Mouse (Mus musculus) testis, adult 2 months (tissue): ENCODE data around the gene Ess2. TPM values are rescaled to one million over a fixed set of nuclear protein-coding genes. Genes with fewer than 3 reads are reported as not detected.

ENCODE experiments used
- H3K27ac ChIP-seq: fragments of 200-500 bp; 2 replicates; pipeline ENCODE4 v1.5.1; 2012; ENCODE audit warnings: low read depth, low read length; ENCODE audit not compliant: control insufficient read depth, insufficient read depth
- H3K27me3 ChIP-seq: fragments of 200-500 bp; 2 replicates; pipeline ENCODE4 v1.6.1; 2012; ENCODE audit warnings: mild to moderate bottlenecking, low read length, moderate library complexity; ENCODE audit not compliant: control insufficient read depth, insufficient read depth
- H3K36me3 ChIP-seq: fragments of 200-500 bp; 2 replicates; pipeline ENCODE4 v1.6.1; 2012; ENCODE audit warnings: mild to moderate bottlenecking, low read length; ENCODE audit not compliant: control insufficient read depth, insufficient read depth
- H3K4me1 ChIP-seq: fragments of 200-500 bp; 2 replicates; pipeline ENCODE4 v1.6.1; 2012; ENCODE audit warnings: low read length; ENCODE audit not compliant: control insufficient read depth, insufficient read depth
- H3K4me3 ChIP-seq: fragments of 200-500 bp; 2 replicates; pipeline ENCODE4 v1.5.1; 2012; ENCODE audit warnings: low read depth, mild to moderate bottlenecking, low read length, moderate library complexity, mixed read lengths; ENCODE audit not compliant: control insufficient read depth
- CTCF ChIP-seq: fragments of 200-500 bp; IDR thresholded peaks from 2 replicates; pipeline ENCODE4 v1.5.1; 2012; ENCODE audit warnings: low read depth, mild to moderate bottlenecking, inconsistent platforms, low read length, moderate library complexity; ENCODE audit not compliant: control insufficient read depth, insufficient read depth, insufficient replicate concordance
- POLR2A ChIP-seq: fragments of 200-500 bp; IDR thresholded peaks from 2 replicates; pipeline ENCODE4 v1.6.1; 2012; ENCODE audit warnings: low read depth, mild to moderate bottlenecking, inconsistent platforms, low read length, moderate library complexity; ENCODE audit not compliant: control insufficient read depth
- polyA plus RNA-seq: library from polyadenylated mRNA; depleted of rRNA; stranded (reverse); fragments of >200 nt; gene quantifications from 2 replicates; pipeline ENCODE4 v1.2.3, GENCODE M21; 2012

Ess2 gene
- polyA plus RNA-seq, 1 experiment, result 28.3 TPM

GRCm38 (mm10) chr16:17872995-17873394 lies 38.2 kb downstream of the Ess2 start:
- Histone ChIP-seq H3K4me1 (no peaks in the 10 kb centered on the region), H3K27me3 (no peaks in the 10 kb centered on the region), H3K4me3 (no peak overlapping the region), H3K36me3 (no peaks in the 10 kb centered on the region), H3K27ac (no peak overlapping the region)
- TF ChIP-seq CTCF (no peak), POLR2A (no peak)

GRCm38 (mm10) chr16:17871248-17871647 lies 39.9 kb downstream of the Ess2 start:
- H3K27ac ChIP-seq, result no peak overlapping the region
- H3K36me3 ChIP-seq, result no peaks in the 10 kb centered on the region
- no peak for TF ChIP-seq POLR2A
- no peak for TF ChIP-seq CTCF
- H3K4me3 ChIP-seq, result no peak overlapping the region
- H3K27me3 ChIP-seq, result no peaks in the 10 kb centered on the region
- no peaks in the 10 kb centered on the region for H3K4me1 ChIP-seq

- Histone ChIP-seq H3K4me1 (no peaks in the 10 kb centered on the region), H3K27me3 (no peaks in the 10 kb centered on the region), H3K36me3 (no peaks in the 10 kb centered on the region), H3K27ac (no peak overlapping the region), H3K4me3 (no peak overlapping the region)
- no peak for TF ChIP-seq CTCF
- no peak for TF ChIP-seq POLR2A
Observed at GRCm38 (mm10) chr16:17865770-17866169, 45.4 kb downstream of the Ess2 start.

GRCm38 (mm10) chr16:17865293-17865692 lies 45.9 kb downstream of the Ess2 start:
- Histone ChIP-seq H3K4me3 (no peak overlapping the region), H3K27ac (no peak overlapping the region), H3K4me1 (no peaks in the 10 kb centered on the region), H3K27me3 (no peaks in the 10 kb centered on the region), H3K36me3 (no peaks in the 10 kb centered on the region)
- TF ChIP-seq CTCF (no peak), POLR2A (no peak)

GRCm38 (mm10) chr16:17858592-17858991 lies 52.6 kb downstream of the Ess2 start:
- Histone ChIP-seq H3K27ac (no peak overlapping the region), H3K27me3 (no peaks in the 10 kb centered on the region), H3K4me1 (no peaks in the 10 kb centered on the region), H3K4me3 (peak overlapping the region; percentile 79), H3K36me3 (peaks cover 3% of the 10 kb centered on the region; the same call in 1 of the 2 replicates)
- TF ChIP-seq CTCF (peak; percentile 32; the same call in 1 of the 2 replicates), POLR2A (no peak)

GRCm38 (mm10) chr16:17857157-17857556 lies 54.0 kb downstream of the Ess2 start:
- peaks cover 3% of the 10 kb centered on the region; the same call in 1 of the 2 replicates for H3K36me3 ChIP-seq
- H3K27ac ChIP-seq, result no peak overlapping the region
- no peak overlapping the region for H3K4me3 ChIP-seq
- no peaks in the 10 kb centered on the region for H3K4me1 ChIP-seq
- TF ChIP-seq CTCF, result no peak
- no peak for TF ChIP-seq POLR2A
- H3K27me3 ChIP-seq, result no peaks in the 10 kb centered on the region

GRCm38 (mm10) chr16:17853263-17853662 lies 57.9 kb downstream of the Ess2 start:
- TF ChIP-seq POLR2A, result no peak
- TF ChIP-seq CTCF, result no peak
- H3K4me3 ChIP-seq, result no peak overlapping the region
- peaks cover 3% of the 10 kb centered on the region; the same call in 1 of the 2 replicates for H3K36me3 ChIP-seq
- H3K27ac ChIP-seq, result no peak overlapping the region
- no peaks in the 10 kb centered on the region for H3K4me1 ChIP-seq
- no peaks in the 10 kb centered on the region for H3K27me3 ChIP-seq

- no peak overlapping the region for H3K27ac ChIP-seq
- TF ChIP-seq CTCF (no peak), POLR2A (no peak)
- H3K4me3 ChIP-seq, result no peak overlapping the region
- no peaks in the 10 kb centered on the region for H3K27me3 ChIP-seq
- H3K36me3 ChIP-seq, result peaks cover 2% of the 10 kb centered on the region; the same call in 1 of the 2 replicates
- H3K4me1 ChIP-seq, result no peaks in the 10 kb centered on the region
Observed at GRCm38 (mm10) chr16:17851860-17852259, 59.3 kb downstream of the Ess2 start.
